ENCODE assay signal across 23 mouse cellular contexts in genomic region chr1:125813141-125813782, GRCm38 (mm10).
DNase-seq lines count a peak whose midpoint lies in the region; ATAC-seq and TF ChIP-seq lines count a peak whose summit lies in the region.
"Had no signal": no experiment of that assay in that cellular context is flagged by ENCODE, and none has a peak within 500 bp of the region (broad histone marks: within the 10 kb centered on the region; RNA-seq: fewer than 3 reads in every experiment).

No protein-coding gene starts in this region.

- H3K27me3 ChIP-seq in hindbrain, embryonic 16.5 days (replicated peaks; ENCODE audit: control insufficient read depth, insufficient read depth, low read length) = no peaks in the 10 kb centered on the region
- no peaks in the 10 kb centered on the region for H3K27me3 ChIP-seq in hindbrain, postnatal 0 days (ENCODE audit: insufficient read depth, low read length)
- H3K27me3 ChIP-seq in neural tube, embryonic 12.5 days (replicated peaks) = no peaks in the 10 kb centered on the region
- H3K27me3 ChIP-seq in neural tube, embryonic 13.5 days = no peaks in the 10 kb centered on the region
- H3K27me3 ChIP-seq in intestine, embryonic 15.5 days (replicated peaks) = no peaks in the 10 kb centered on the region
- H3K27me3 ChIP-seq: embryonic facial prominence, embryonic 13.5 days; embryonic facial prominence, embryonic 15.5 days; forebrain, embryonic 12.5 days had no signal

- H3K9ac ChIP-seq in hindbrain, embryonic 16.5 days (ENCODE audit: low read depth, low read length) = no peak overlapping the region
- no peak overlapping the region for H3K9ac ChIP-seq in hindbrain, postnatal 0 days (replicated peaks; ENCODE audit: low read length)
- H3K9ac ChIP-seq in neural tube, embryonic 12.5 days = no peak overlapping the region
- H3K9ac ChIP-seq in neural tube, embryonic 13.5 days = no peak overlapping the region
- no peak overlapping the region for H3K9ac ChIP-seq in intestine, embryonic 15.5 days
- H3K9ac ChIP-seq: embryonic facial prominence, embryonic 13.5 days; embryonic facial prominence, embryonic 15.5 days; forebrain, embryonic 12.5 days had no signal

- 0 out of 2 replicates have a peak, but pooled peaks have one; percentile 30 for ATAC-seq in hindbrain, embryonic 16.5 days
- no peak for ATAC-seq in hindbrain, postnatal 0 days
- ATAC-seq in neural tube, embryonic 12.5 days (ENCODE audit: low FRiP score, low read depth) = 0 out of 2 replicates have a peak, but pooled peaks have one; percentile 44
- ATAC-seq in neural tube, embryonic 13.5 days (ENCODE audit: low read depth) = peak; percentile 85
- ATAC-seq in intestine, embryonic 15.5 days = no peak
- ATAC-seq: forebrain, embryonic 14.5 days; forebrain, embryonic 16.5 days had no signal

- 53% methylated on average over 9 of the region's 9 CpGs for WGBS in hindbrain, embryonic 16.5 days
- WGBS in hindbrain, postnatal 0 days = 64% methylated on average over 9 of the region's 9 CpGs
- WGBS in neural tube, embryonic 12.5 days = 54% methylated on average over 9 of the region's 9 CpGs
- WGBS in neural tube, embryonic 13.5 days = 38% methylated on average over 9 of the region's 9 CpGs
- WGBS in intestine, embryonic 15.5 days = 76% methylated on average over 9 of the region's 9 CpGs

- H3K9me3 ChIP-seq in hindbrain, embryonic 16.5 days (ENCODE audit: control insufficient read depth, low read length) = no peaks in the 10 kb centered on the region
- no peaks in the 10 kb centered on the region for H3K9me3 ChIP-seq in hindbrain, postnatal 0 days (ENCODE audit: low read length)
- H3K9me3 ChIP-seq in neural tube, embryonic 12.5 days = no peaks in the 10 kb centered on the region
- no peaks in the 10 kb centered on the region for H3K9me3 ChIP-seq in neural tube, embryonic 13.5 days
- no peaks in the 10 kb centered on the region for H3K9me3 ChIP-seq in intestine, embryonic 15.5 days
- H3K9me3 ChIP-seq: embryonic facial prominence, embryonic 13.5 days; embryonic facial prominence, embryonic 15.5 days; forebrain, embryonic 10.5 days; forebrain, embryonic 12.5 days had no signal

- no peaks in the 10 kb centered on the region for H3K36me3 ChIP-seq in hindbrain, embryonic 16.5 days (ENCODE audit: control insufficient read depth, insufficient read depth, low read length)
- no peaks in the 10 kb centered on the region for H3K36me3 ChIP-seq in hindbrain, postnatal 0 days (ENCODE audit: insufficient read depth, low read length)
- no peaks in the 10 kb centered on the region for H3K36me3 ChIP-seq in neural tube, embryonic 12.5 days
- H3K36me3 ChIP-seq in neural tube, embryonic 13.5 days = no peaks in the 10 kb centered on the region
- no peaks in the 10 kb centered on the region for H3K36me3 ChIP-seq in intestine, embryonic 15.5 days
- H3K36me3 ChIP-seq: embryonic facial prominence, embryonic 13.5 days; embryonic facial prominence, embryonic 15.5 days; forebrain, embryonic 10.5 days; forebrain, embryonic 12.5 days had no signal

- DNase-seq in hindbrain, postnatal 0 days (ENCODE audit: low spot score) = no peak
- DNase-seq in neural tube, embryonic 10.5 days (ENCODE audit: extremely low spot score, low spot score) = no peak
- DNase-seq in cerebellum, adult 8-10 months = no peak
- DNase-seq: adrenal gland, adult 2 months; adrenal gland, postnatal 10 days; adrenal gland, postnatal 25 days; cerebellum, adult 11-12 months; cerebellum, adult 2 months; cerebellum, adult 9-11 months; cerebellum, postnatal 14 days; cerebellum, postnatal 36 days; embryo, embryonic 11 days had no signal

- H3K4me3 ChIP-seq in hindbrain, embryonic 16.5 days (ENCODE audit: low read length) = no peak overlapping the region
- no peak overlapping the region for H3K4me3 ChIP-seq in hindbrain, postnatal 0 days (ENCODE audit: low read length)
- no peak overlapping the region for H3K4me3 ChIP-seq in neural tube, embryonic 12.5 days
- no peak overlapping the region for H3K4me3 ChIP-seq in neural tube, embryonic 13.5 days
- H3K4me3 ChIP-seq in intestine, embryonic 15.5 days (replicated peaks) = no peak overlapping the region
- H3K4me3 ChIP-seq: embryonic facial prominence, embryonic 13.5 days; embryonic facial prominence, embryonic 15.5 days; erythroblast, embryonic 14.5 days; forebrain, embryonic 10.5 days; forebrain, embryonic 12.5 days had no signal

- no peaks in the 10 kb centered on the region for H3K4me1 ChIP-seq in hindbrain, embryonic 16.5 days (ENCODE audit: control insufficient read depth, insufficient read depth, low read depth, low read length)
- H3K4me1 ChIP-seq in hindbrain, postnatal 0 days (ENCODE audit: insufficient read depth, low read length) = no peaks in the 10 kb centered on the region
- H3K4me1 ChIP-seq in neural tube, embryonic 12.5 days = no peaks in the 10 kb centered on the region
- peaks cover 15% of the 10 kb centered on the region for H3K4me1 ChIP-seq in neural tube, embryonic 13.5 days (replicated peaks)
- no peaks in the 10 kb centered on the region for H3K4me1 ChIP-seq in intestine, embryonic 15.5 days (replicated peaks)
- H3K4me1 ChIP-seq: embryonic facial prominence, embryonic 13.5 days; embryonic facial prominence, embryonic 15.5 days; forebrain, embryonic 10.5 days; forebrain, embryonic 12.5 days had no signal

- H3K27ac ChIP-seq in hindbrain, embryonic 16.5 days (ENCODE audit: low read depth, low read length) = no peak overlapping the region
- H3K27ac ChIP-seq in hindbrain, postnatal 0 days = no peak overlapping the region
- no peak overlapping the region for H3K27ac ChIP-seq in neural tube, embryonic 12.5 days
- no peak overlapping the region for H3K27ac ChIP-seq in neural tube, embryonic 13.5 days (replicated peaks)
- no peak overlapping the region for H3K27ac ChIP-seq in intestine, embryonic 15.5 days
- H3K27ac ChIP-seq: embryonic facial prominence, embryonic 13.5 days; embryonic facial prominence, embryonic 15.5 days; forebrain, embryonic 10.5 days; forebrain, embryonic 12.5 days had no signal

- no peak for TF ChIP-seq CTCF in hindbrain, postnatal 0 days (IDR thresholded peaks at IDR 0.05; ENCODE audit: low read depth)

- no peak overlapping the region for H3K4me2 ChIP-seq in hindbrain, embryonic 16.5 days (ENCODE audit: low read length)
- H3K4me2 ChIP-seq in hindbrain, postnatal 0 days (ENCODE audit: low read depth, low read length) = no peak overlapping the region
- H3K4me2 ChIP-seq in neural tube, embryonic 12.5 days (replicated peaks) = no peak overlapping the region
- no peak overlapping the region for H3K4me2 ChIP-seq in neural tube, embryonic 13.5 days
- H3K4me2 ChIP-seq in intestine, embryonic 15.5 days (replicated peaks) = no peak overlapping the region
- H3K4me2 ChIP-seq: embryonic facial prominence, embryonic 13.5 days; embryonic facial prominence, embryonic 15.5 days; forebrain, embryonic 12.5 days had no signal

Comparison
In these comparisons a context has a peak if more than half of its experiments do, and no peak if none do; other contexts are left out.
1. ATAC-seq: peak in hindbrain, embryonic 16.5 days (single experiment), neural tube, embryonic 12.5 days (single experiment) and neural tube, embryonic 13.5 days (single experiment); none in hindbrain, postnatal 0 days (single experiment) and intestine, embryonic 15.5 days (single experiment).